31 mouse cellular contexts compared by ENCODE assay signal in the genomic region with DNA sequence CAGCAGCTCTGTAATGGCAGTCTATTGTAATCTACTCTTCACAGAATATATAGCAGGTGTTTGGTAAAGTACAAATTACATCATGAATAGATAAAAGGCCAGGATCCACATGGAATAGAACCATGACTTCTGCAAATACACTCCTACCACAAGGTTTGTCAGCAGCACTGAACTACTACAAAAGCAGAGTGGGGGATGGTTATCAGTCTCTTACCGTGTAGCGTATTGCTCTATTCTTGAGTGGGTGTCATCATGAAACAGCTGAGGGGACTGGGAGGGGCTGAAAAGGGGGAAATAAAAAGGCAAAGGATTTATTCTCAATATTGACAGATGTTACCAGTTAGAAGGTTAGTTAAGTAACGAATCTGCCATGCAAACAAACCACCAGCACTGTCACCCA.
"Had no signal": no experiment of that assay in that cellular context is flagged by ENCODE, and none has a peak within 500 bp of the region (broad histone marks: within the 10 kb centered on the region; RNA-seq: fewer than 3 reads in every experiment).

No protein-coding gene starts in this region.

- H3K27me3 ChIP-seq: heart, embryonic 12.5 days; heart, embryonic 13.5 days; heart, embryonic 15.5 days; hindbrain, embryonic 12.5 days; hindbrain, embryonic 13.5 days; hindbrain, embryonic 15.5 days; intestine, embryonic 15.5 days; kidney, embryonic 15.5 days had no signal

- DNase-seq: heart, postnatal 10 days; heart, postnatal 14 days; heart, postnatal 36 days; heart, postnatal 4 days; kidney, adult 11 months; kidney, adult 18-20 months; kidney, adult 2 months; kidney, adult 8-10 months; kidney, adult 9 months; kidney, postnatal 10 days; kidney, postnatal 14 days; kidney, postnatal 25 days; kidney, postnatal 36 days; kidney, postnatal 4 days; layer of hippocampus, adult 9-11 months; layer of hippocampus, postnatal 36 days had no signal

- H3K4me1 ChIP-seq: heart, embryonic 10.5 days; heart, embryonic 15.5 days; hindbrain, embryonic 10.5 days; hindbrain, embryonic 12.5 days; hindbrain, embryonic 13.5 days; hindbrain, embryonic 15.5 days; intestine, embryonic 15.5 days; kidney, embryonic 15.5 days had no signal

- H3K27ac ChIP-seq: heart, embryonic 10.5 days; heart, embryonic 13.5 days; heart, embryonic 15.5 days; hindbrain, embryonic 10.5 days; hindbrain, embryonic 12.5 days; hindbrain, embryonic 13.5 days; hindbrain, embryonic 14.5 days; hindbrain, embryonic 15.5 days; hindbrain, postnatal 0 days; intestine, embryonic 15.5 days; kidney, embryonic 15.5 days; kidney, postnatal 0 days; layer of hippocampus, adult 2 months; left cerebral cortex, adult 2 months had no signal

- H3K4me3 ChIP-seq: heart, embryonic 10.5 days; heart, embryonic 12.5 days; heart, embryonic 13.5 days; heart, embryonic 15.5 days; hindbrain, embryonic 10.5 days; hindbrain, embryonic 12.5 days; hindbrain, embryonic 13.5 days; hindbrain, embryonic 15.5 days; intestine, embryonic 15.5 days; kidney, embryonic 15.5 days; layer of hippocampus, adult 2 months; left cerebral cortex, adult 2 months had no signal

- H3K9ac ChIP-seq: heart, embryonic 12.5 days; heart, embryonic 13.5 days; heart, embryonic 15.5 days; hindbrain, embryonic 12.5 days; hindbrain, embryonic 13.5 days; hindbrain, embryonic 14.5 days; hindbrain, embryonic 15.5 days; intestine, embryonic 15.5 days; kidney, embryonic 15.5 days had no signal

- H3K9me3 ChIP-seq: heart, embryonic 10.5 days; heart, embryonic 12.5 days; heart, embryonic 13.5 days; heart, embryonic 15.5 days; hindbrain, embryonic 10.5 days; hindbrain, embryonic 12.5 days; hindbrain, embryonic 13.5 days; hindbrain, embryonic 15.5 days; intestine, embryonic 15.5 days; kidney, embryonic 15.5 days had no signal
